In the genomic region with DNA sequence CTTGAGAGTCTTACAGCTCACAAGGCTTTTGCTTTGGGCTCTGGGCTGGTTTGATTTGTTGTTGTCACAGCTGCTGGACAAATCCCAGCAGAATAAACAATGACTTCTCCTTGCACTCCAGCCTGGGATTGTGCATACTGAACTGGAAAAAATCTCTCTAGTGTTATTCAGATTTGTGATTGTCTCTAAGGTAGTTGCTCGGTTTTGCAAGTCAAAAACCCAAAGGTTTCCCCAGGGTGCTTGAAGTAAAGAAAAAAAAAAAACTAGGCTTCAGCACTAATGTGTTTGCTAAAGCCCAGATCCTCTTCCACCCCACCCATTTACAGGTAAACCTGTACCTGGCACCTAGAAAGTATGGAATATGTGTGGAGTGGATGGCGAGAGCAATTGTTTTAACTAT, we compare ENCODE assay signal across 30 mouse cellular contexts.
DNase-seq lines count a peak whose midpoint lies in the region; ATAC-seq and TF ChIP-seq lines count a peak whose summit lies in the region.
"Had no signal": no experiment of that assay in that cellular context is flagged by ENCODE, and none has a peak within 500 bp of the region (broad histone marks: within the 10 kb centered on the region; RNA-seq: fewer than 3 reads in every experiment).

No protein-coding gene starts in this region.

- no peaks in the 10 kb centered on the region for H3K27me3 ChIP-seq in heart, embryonic 12.5 days (replicated peaks)
- H3K27me3 ChIP-seq: CH12.LX; embryonic facial prominence, embryonic 15.5 days; heart, embryonic 15.5 days; hindbrain, embryonic 13.5 days; intestine, embryonic 15.5 days had no signal

- intact Hi-C loops in gastrocnemius, adult 2 months (cut with DNase I), result no loop called here

- no peak overlapping the region for H3K4me3 ChIP-seq in heart, embryonic 12.5 days
- no peak overlapping the region for H3K4me3 ChIP-seq in ES-E14 (ENCODE audit: insufficient read depth in 1 of 2, low read depth in 1 of 2, low read length in 2 of 2, poor library complexity in 1 of 2, severe bottlenecking in 1 of 2)
- H3K4me3 ChIP-seq in gastrocnemius, adult 2 months, result no peak overlapping the region
- H3K4me3 ChIP-seq: embryonic facial prominence, embryonic 15.5 days; heart, adult 2 months; heart, embryonic 15.5 days; hindbrain, embryonic 10.5 days; hindbrain, embryonic 13.5 days; intestine, embryonic 15.5 days had no signal

- no peak for TF ChIP-seq CTCF in gastrocnemius, adult 2 months (IDR thresholded peaks at IDR 0.05)

- peak; percentile 1 for DNase-seq in heart, adult 8-10 months (ENCODE audit: low spot score)
- peak; percentile 28 for DNase-seq in ES-E14 (ENCODE audit: low read depth, low spot score)
- DNase-seq in adipocyte (ENCODE audit: low spot score), result peak; percentile 32
- DNase-seq in gastrocnemius, adult 2 months, result no peak
- no peak for DNase-seq in thymus, adult 18-20 months
- DNase-seq in gastrocnemius, adult 18-20 months (ENCODE audit: low spot score), result no peak
- DNase-seq: adrenal gland, postnatal 10 days; adrenal gland, postnatal 36 days; B cell, adult 2 months; cerebellum, adult 11-12 months; cerebellum, adult 8-10 months; cerebellum, postnatal 10 days; cerebellum, postnatal 36 days; embryo, embryonic 11 days; forebrain, postnatal 0 days; gastrocnemius, postnatal 10 days; gastrocnemius, postnatal 36 days; heart, adult 2 months; heart, postnatal 36 days; kidney, adult 11 months had no signal

- no peak overlapping the region for H3K4me2 ChIP-seq in heart, embryonic 12.5 days
- H3K4me2 ChIP-seq: embryonic facial prominence, embryonic 15.5 days; heart, embryonic 11.5 days; heart, embryonic 15.5 days; hindbrain, embryonic 13.5 days; intestine, embryonic 15.5 days had no signal

- H3K27ac ChIP-seq in heart, embryonic 12.5 days (ENCODE audit: poor library complexity, severe bottlenecking), result no peak overlapping the region
- H3K27ac ChIP-seq in ES-E14 (ENCODE audit: insufficient read depth, low read depth, low read length, poor library complexity, severe bottlenecking), result no peak overlapping the region; the same call in 1 of the 2 replicates
- H3K27ac ChIP-seq in gastrocnemius, adult 2 months, result no peak overlapping the region
- H3K27ac ChIP-seq: embryonic facial prominence, embryonic 15.5 days; heart, adult 2 months; heart, embryonic 15.5 days; hindbrain, embryonic 10.5 days; hindbrain, embryonic 13.5 days; intestine, embryonic 15.5 days had no signal

- H3K4me1 ChIP-seq in heart, embryonic 12.5 days (replicated peaks), result no peaks in the 10 kb centered on the region
- peaks cover 0 to 6% of the 10 kb centered on the region in 2 experiments; a peak in 1 of 4 replicates for H3K4me1 ChIP-seq in ES-E14 (ENCODE audit: control insufficient read depth in 2 of 2, insufficient read depth in 2 of 2, low read length in 2 of 2, poor library complexity in 1 of 2)
- H3K4me1 ChIP-seq: embryonic facial prominence, embryonic 15.5 days; heart, embryonic 15.5 days; hindbrain, embryonic 10.5 days; hindbrain, embryonic 13.5 days; intestine, embryonic 15.5 days had no signal

- in situ Hi-C loops in ES-E14 (cut with MboI; ENCODE audit: low sequenced_read_pairs in 2 of 2, unreplicated experiment in 2 of 2), result no loop called here

- ATAC-seq in heart, embryonic 12.5 days (ENCODE audit: insufficient number of reproducible peaks, low FRiP score), result no peak
- ATAC-seq: forebrain, embryonic 14.5 days; forebrain, postnatal 0 days; hindbrain, embryonic 16.5 days; intestine, embryonic 15.5 days had no signal

- 72% methylated on average over 2 of the region's 2 CpGs for WGBS in heart, embryonic 12.5 days

- no peaks in the 10 kb centered on the region for H3K36me3 ChIP-seq in heart, embryonic 12.5 days
- H3K36me3 ChIP-seq in ES-E14 (ENCODE audit: control insufficient read depth, insufficient read depth, low read length, poor library complexity, severe bottlenecking), result no peaks in the 10 kb centered on the region
- H3K36me3 ChIP-seq: embryonic facial prominence, embryonic 15.5 days; heart, embryonic 15.5 days; hindbrain, embryonic 10.5 days; hindbrain, embryonic 13.5 days; intestine, embryonic 15.5 days had no signal

- H3K9ac ChIP-seq in heart, embryonic 12.5 days, result no peak overlapping the region
- no peak overlapping the region for H3K9ac ChIP-seq in ES-E14 (ENCODE audit: insufficient read depth, low read depth, low read length, poor library complexity, severe bottlenecking)
- H3K9ac ChIP-seq: embryonic facial prominence, embryonic 15.5 days; forebrain, postnatal 0 days; heart, embryonic 15.5 days; hindbrain, embryonic 13.5 days; intestine, embryonic 15.5 days had no signal

- no peaks in the 10 kb centered on the region for H3K9me3 ChIP-seq in heart, embryonic 12.5 days (replicated peaks)
- H3K9me3 ChIP-seq in ES-E14 (ENCODE audit: control insufficient read depth, insufficient read depth, low read depth, low read length), result no peaks in the 10 kb centered on the region
- H3K9me3 ChIP-seq: embryonic facial prominence, embryonic 15.5 days; heart, embryonic 15.5 days; hindbrain, embryonic 10.5 days; hindbrain, embryonic 13.5 days; intestine, embryonic 15.5 days had no signal

TF ChIP-seq in ES-E14, 5 proteins besides CTCF, POLR2A, EP300 and RAD21:
- TF ChIP-seq CHD2 (IDR thresholded peaks at IDR 0.05; ENCODE audit: low read depth, low read length), result no peak
- peak; percentile 93 for TF ChIP-seq ZNF384 (IDR thresholded peaks at IDR 0.05; ENCODE audit: low read depth, low read length)

Comparison
In these comparisons a context has a peak if more than half of its experiments do, and no peak if none do; other contexts are left out.
1. DNase-seq: peak in heart, adult 8-10 months (single experiment), ES-E14 (single experiment) and adipocyte (single experiment); none in gastrocnemius, adult 2 months (single experiment), thymus, adult 18-20 months (0 of 2) and gastrocnemius, adult 18-20 months (single experiment).